Comparison of ENCODE assay signal across 13 mouse cellular contexts in genomic region chr6:114297260-114298002, GRCm38 (mm10). TPM values are rescaled to one million over a fixed set of nuclear protein-coding genes. Genes with fewer than 3 reads are reported as not detected.
DNase-seq lines count a peak whose midpoint lies in the region; ATAC-seq and TF ChIP-seq lines count a peak whose summit lies in the region.
"Had no signal": no experiment of that assay in that cellular context is flagged by ENCODE, and none has a peak within 500 bp of the region (broad histone marks: within the 10 kb centered on the region; RNA-seq: fewer than 3 reads in every experiment).

No protein-coding gene starts in this region.

- H3K9me3 ChIP-seq in forebrain, embryonic 11.5 days (ENCODE audit: control insufficient read depth, low read length), result no peaks in the 10 kb centered on the region
- no peaks in the 10 kb centered on the region for H3K9me3 ChIP-seq in intestine, embryonic 15.5 days
- H3K9me3 ChIP-seq: liver, embryonic 13.5 days had no signal

- ATAC-seq in forebrain, embryonic 11.5 days (replicated peaks; ENCODE audit: low FRiP score), result peak; percentile 80
- ATAC-seq in intestine, embryonic 15.5 days, result peak; percentile 76
- ATAC-seq: inflammation-experienced regulatory T-cells, adult 6 months had no signal

- peak overlapping the region; percentile 6; the same call in 1 of the 2 replicates for H3K9ac ChIP-seq in forebrain, embryonic 11.5 days (ENCODE audit: low read length)
- H3K9ac ChIP-seq in intestine, embryonic 15.5 days, result no peak overlapping the region
- H3K9ac ChIP-seq: liver, embryonic 13.5 days had no signal

- WGBS in forebrain, embryonic 11.5 days, result 39% methylated on average over 10 of the region's 10 CpGs
- WGBS in intestine, embryonic 15.5 days, result 32% methylated on average over 10 of the region's 10 CpGs

- DNase-seq in layer of hippocampus, adult 2 months (ENCODE audit: low spot score in 2 of 2), result peak in 1 of 2 experiments; percentile 31
- DNase-seq in layer of hippocampus, adult 18-20 months (ENCODE audit: low spot score in 2 of 2), result no peak
- DNase-seq in forebrain, embryonic 11.5 days (ENCODE audit: low spot score), result peak; percentile 61
- peak; percentile 71 for DNase-seq in retina, embryonic 14.5 days (ENCODE audit: low spot score)
- DNase-seq in thymus, adult 18-20 months, result no peak
- no peak for DNase-seq in cerebellum, postnatal 36 days
- no peak for DNase-seq in lung, postnatal 14 days
- DNase-seq: cerebellum, adult 9-10 months; gastrocnemius, postnatal 25 days; liver, embryonic 13.5 days had no signal

- peak; percentile 66 for TF ChIP-seq CTCF in layer of hippocampus, adult 2 months (conservative IDR thresholded peaks at IDR 0.05)

- peaks cover 13% of the 10 kb centered on the region for H3K4me1 ChIP-seq in forebrain, embryonic 11.5 days (replicated peaks; ENCODE audit: control insufficient read depth, insufficient read depth, low read length)
- H3K4me1 ChIP-seq in intestine, embryonic 15.5 days (replicated peaks), result peaks cover 13% of the 10 kb centered on the region
- H3K4me1 ChIP-seq: liver, embryonic 13.5 days had no signal

- no peak overlapping the region for H3K4me2 ChIP-seq in forebrain, embryonic 11.5 days (ENCODE audit: low read depth, low read length, severe bottlenecking)
- no peak overlapping the region for H3K4me2 ChIP-seq in intestine, embryonic 15.5 days (replicated peaks)
- H3K4me2 ChIP-seq: liver, embryonic 13.5 days had no signal

- peak overlapping the region; percentile 68 for H3K27ac ChIP-seq in layer of hippocampus, adult 2 months
- H3K27ac ChIP-seq in forebrain, embryonic 11.5 days (ENCODE audit: low read depth, low read length), result peak overlapping the region; percentile 71
- no peak overlapping the region for H3K27ac ChIP-seq in intestine, embryonic 15.5 days
- H3K27ac ChIP-seq: liver, embryonic 13.5 days had no signal

- H3K36me3 ChIP-seq in forebrain, embryonic 11.5 days (ENCODE audit: control insufficient read depth, insufficient read depth, low read length), result no peaks in the 10 kb centered on the region
- no peaks in the 10 kb centered on the region for H3K36me3 ChIP-seq in intestine, embryonic 15.5 days
- H3K36me3 ChIP-seq: liver, embryonic 13.5 days had no signal

- H3K27me3 ChIP-seq in forebrain, embryonic 11.5 days (ENCODE audit: control insufficient read depth, insufficient read depth, low read length), result no peaks in the 10 kb centered on the region
- no peaks in the 10 kb centered on the region for H3K27me3 ChIP-seq in intestine, embryonic 15.5 days (replicated peaks)
- H3K27me3 ChIP-seq: liver, embryonic 13.5 days had no signal

- no peak overlapping the region for H3K4me3 ChIP-seq in layer of hippocampus, adult 2 months
- H3K4me3 ChIP-seq in forebrain, embryonic 11.5 days (ENCODE audit: low read depth, low read length), result no peak overlapping the region
- H3K4me3 ChIP-seq in intestine, embryonic 15.5 days (replicated peaks), result no peak overlapping the region
- H3K4me3 ChIP-seq: liver, embryonic 13.5 days had no signal

RNA-seq across cellular contexts. Expression of gene Slc6a1, which starts 15.0 kb away (rescaled TPM):
- total RNA-seq in layer of hippocampus, adult 2 months (2021), result 100 to 1,000 TPM; 282 to 286 TPM
- total RNA-seq in layer of hippocampus, adult 18-20 months (2021), result 100 to 1,000 TPM; 282 to 291 TPM
- 22.0 and 26.1 TPM in 2 replicates for polyA plus RNA-seq in forebrain, embryonic 11.5 days (2014; fragmentation: Nextera tagmentation; extraction: Ambion mirVana)
- polyA plus RNA-seq in intestine, embryonic 15.5 days (2015; fragmentation: Nextera tagmentation; extraction: Ambion mirVana), result 0.18 and 0.34 TPM in 2 replicates
- total RNA-seq: monocyte, adult 5-6 weeks had no signal

Comparison
In these comparisons a context has a peak if more than half of its experiments do, and no peak if none do; other contexts are left out.
1. DNase-seq: peak in forebrain, embryonic 11.5 days (single experiment) and retina, embryonic 14.5 days (single experiment); none in layer of hippocampus, adult 18-20 months (0 of 2), thymus, adult 18-20 months (0 of 2), cerebellum, postnatal 36 days (0 of 2) and lung, postnatal 14 days (single experiment).